ENCODE assay signal across 18 mouse cellular contexts in genomic region chr19:40595831-40596230, GRCm38 (mm10). TPM values are rescaled to one million over a fixed set of nuclear protein-coding genes. Genes with fewer than 3 reads are reported as not detected.
DNase-seq lines count a peak whose midpoint lies in the region; ATAC-seq lines count a peak whose summit lies in the region.
"Had no signal": no experiment of that assay in that cellular context is flagged by ENCODE, and none has a peak within 500 bp of the region (broad histone marks: within the 10 kb centered on the region; RNA-seq: fewer than 3 reads in every experiment).

No protein-coding gene starts in this region.

- peak; percentile 47 to 51 for DNase-seq in cerebellum, postnatal 10 days
- DNase-seq in cerebellum, adult 9-11 months, result no peak
- peak; percentile 71 for DNase-seq in adipocyte (ENCODE audit: low spot score)
- DNase-seq in heart, postnatal 14 days, result peak; percentile 25 to 48
- no peak for DNase-seq in thymus, postnatal 14 days
- DNase-seq: gastrocnemius, postnatal 10 days; layer of hippocampus, postnatal 36 days; spleen, adult 18-20 months; thymus, adult 2 months had no signal

- no peaks in the 10 kb centered on the region for H3K9me3 ChIP-seq in intestine, embryonic 16.5 days (ENCODE audit: control insufficient read depth, low read length)
- no peaks in the 10 kb centered on the region for H3K9me3 ChIP-seq in intestine, embryonic 15.5 days
- H3K9me3 ChIP-seq: embryonic facial prominence, embryonic 12.5 days; hindbrain, embryonic 15.5 days; limb, embryonic 10.5 days; liver, embryonic 12.5 days; lung, embryonic 15.5 days; midbrain, embryonic 12.5 days; neural tube, embryonic 13.5 days had no signal

- ATAC-seq in intestine, embryonic 16.5 days, result 0 out of 2 replicates have a peak, but pooled peaks have one; percentile 27
- ATAC-seq in intestine, embryonic 15.5 days, result no peak
- ATAC-seq: liver, embryonic 12.5 days had no signal

- H3K4me3 ChIP-seq in intestine, embryonic 16.5 days (ENCODE audit: low read length), result no peak overlapping the region
- no peak overlapping the region for H3K4me3 ChIP-seq in intestine, embryonic 15.5 days (replicated peaks)
- H3K4me3 ChIP-seq: embryonic facial prominence, embryonic 12.5 days; hindbrain, embryonic 15.5 days; limb, embryonic 10.5 days; liver, embryonic 12.5 days; lung, embryonic 15.5 days; midbrain, embryonic 12.5 days; neural tube, embryonic 13.5 days had no signal

- WGBS in intestine, embryonic 16.5 days, result 84% methylated on average over 8 of the region's 8 CpGs
- 83% methylated on average over 8 of the region's 8 CpGs for WGBS in intestine, embryonic 15.5 days

- H3K36me3 ChIP-seq in intestine, embryonic 16.5 days (ENCODE audit: control insufficient read depth, insufficient read depth, low read length), result no peaks in the 10 kb centered on the region
- no peaks in the 10 kb centered on the region for H3K36me3 ChIP-seq in intestine, embryonic 15.5 days
- H3K36me3 ChIP-seq: liver, embryonic 12.5 days had no signal

- H3K9ac ChIP-seq in intestine, embryonic 16.5 days (ENCODE audit: low read depth, low read length), result no peak overlapping the region
- H3K9ac ChIP-seq in intestine, embryonic 15.5 days, result no peak overlapping the region
- H3K9ac ChIP-seq: embryonic facial prominence, embryonic 12.5 days; hindbrain, embryonic 15.5 days; liver, embryonic 12.5 days; lung, embryonic 15.5 days; midbrain, embryonic 12.5 days; neural tube, embryonic 13.5 days had no signal

- H3K4me1 ChIP-seq in intestine, embryonic 16.5 days (ENCODE audit: control insufficient read depth, insufficient read depth, low read length), result no peaks in the 10 kb centered on the region
- H3K4me1 ChIP-seq in intestine, embryonic 15.5 days (replicated peaks), result no peaks in the 10 kb centered on the region
- H3K4me1 ChIP-seq: embryonic facial prominence, embryonic 12.5 days; hindbrain, embryonic 15.5 days; limb, embryonic 10.5 days; liver, embryonic 12.5 days; lung, embryonic 15.5 days; midbrain, embryonic 12.5 days; neural tube, embryonic 13.5 days had no signal

- intact Hi-C loops in heart, postnatal 14 days (cut with DNase I), result no loop called here

- H3K27ac ChIP-seq in intestine, embryonic 16.5 days (ENCODE audit: low read length), result no peak overlapping the region
- no peak overlapping the region for H3K27ac ChIP-seq in intestine, embryonic 15.5 days
- H3K27ac ChIP-seq: embryonic facial prominence, embryonic 12.5 days; hindbrain, embryonic 15.5 days; limb, embryonic 10.5 days; liver, embryonic 12.5 days; lung, embryonic 15.5 days; midbrain, embryonic 12.5 days; neural tube, embryonic 13.5 days had no signal

- no peak overlapping the region for H3K4me2 ChIP-seq in intestine, embryonic 16.5 days (ENCODE audit: low read depth, low read length)
- H3K4me2 ChIP-seq in intestine, embryonic 15.5 days (replicated peaks), result no peak overlapping the region
- H3K4me2 ChIP-seq: embryonic facial prominence, embryonic 12.5 days; hindbrain, embryonic 15.5 days; liver, embryonic 12.5 days; lung, embryonic 15.5 days; midbrain, embryonic 12.5 days; neural tube, embryonic 13.5 days had no signal

- H3K27me3 ChIP-seq in intestine, embryonic 16.5 days (replicated peaks; ENCODE audit: control insufficient read depth, insufficient read depth, low read length), result no peaks in the 10 kb centered on the region
- no peaks in the 10 kb centered on the region for H3K27me3 ChIP-seq in intestine, embryonic 15.5 days (replicated peaks)
- H3K27me3 ChIP-seq: embryonic facial prominence, embryonic 12.5 days; hindbrain, embryonic 15.5 days; liver, embryonic 12.5 days; lung, embryonic 15.5 days; midbrain, embryonic 12.5 days; neural tube, embryonic 13.5 days had no signal

RNA-seq across cellular contexts. Expression of gene Aldh18a1, which starts 7.6 kb away (rescaled TPM):
- 299 and 355 TPM in 2 replicates for polyA plus RNA-seq in intestine, embryonic 16.5 days (2015; fragmentation: Nextera tagmentation; extraction: Ambion mirVana)
- 211 and 228 TPM in 2 replicates for polyA plus RNA-seq in intestine, embryonic 15.5 days (2015; fragmentation: Nextera tagmentation; extraction: Ambion mirVana)
- total RNA-seq in heart, postnatal 14 days (2021), result 10 to 100 TPM in 1 of 2 experiments, 1 to 10 TPM in 1; 9.9 to 12.2 TPM

RNA-seq across cellular contexts. Expression of gene Tctn3, which starts 16.2 kb away (rescaled TPM):
- 10.6 and 11.7 TPM in 2 replicates for polyA plus RNA-seq in intestine, embryonic 16.5 days (2015; fragmentation: Nextera tagmentation; extraction: Ambion mirVana)
- 9.8 and 10.5 TPM in 2 replicates for polyA plus RNA-seq in intestine, embryonic 15.5 days (2015; fragmentation: Nextera tagmentation; extraction: Ambion mirVana)
- 1 to 10 TPM; 8.6 to 8.8 TPM for total RNA-seq in heart, postnatal 14 days (2021)

RNA-seq across cellular contexts. Expression of gene Entpd1, which starts 16.3 kb away (rescaled TPM):
- polyA plus RNA-seq in intestine, embryonic 16.5 days (2015; fragmentation: Nextera tagmentation; extraction: Ambion mirVana), result 7.5 and 7.6 TPM in 2 replicates
- polyA plus RNA-seq in intestine, embryonic 15.5 days (2015; fragmentation: Nextera tagmentation; extraction: Ambion mirVana), result 7.0 and 7.8 TPM in 2 replicates
- 10 to 100 TPM; 34.5 to 40.2 TPM for total RNA-seq in heart, postnatal 14 days (2021)

Comparison
In these comparisons a context has a peak if more than half of its experiments do, and no peak if none do; other contexts are left out.
1. DNase-seq: peak in cerebellum, postnatal 10 days (2 of 2), adipocyte (single experiment) and heart, postnatal 14 days (2 of 2); none in cerebellum, adult 9-11 months (single experiment) and thymus, postnatal 14 days (single experiment).